Mouse (Mus musculus): Measurements from ENCODE around the gene Ash1l.
A peak's percentile ranks its signal among the peaks of the same experiment; 100 is the strongest.

The Ash1l gene

DNA sequence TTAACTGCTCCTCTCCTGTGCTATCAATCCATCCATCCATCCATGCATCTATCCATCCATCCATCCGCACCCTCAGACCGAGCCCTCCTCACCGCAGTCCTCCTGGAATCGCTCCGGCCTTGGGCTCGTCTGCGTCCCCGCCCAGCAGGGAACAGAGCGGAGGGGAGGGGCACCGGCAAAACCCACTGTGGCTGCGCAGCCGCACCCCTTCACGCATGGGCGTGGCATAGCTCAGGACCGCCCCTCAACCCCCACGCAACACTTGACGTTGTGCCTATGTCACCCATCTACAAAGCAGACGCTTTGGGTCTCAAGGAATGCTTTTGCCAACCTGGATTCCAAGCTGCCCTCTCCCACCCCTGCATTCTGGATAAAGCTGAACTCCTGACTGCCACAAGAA, 142.8 kb downstream of the Ash1l start, which contains the start of gene Rusc1:
Gene Rusc1 (minus strand): TSS at position 137 of the 400 bp plus-strand sequence.
- DNase-seq, result peak; percentile 63

DNA sequence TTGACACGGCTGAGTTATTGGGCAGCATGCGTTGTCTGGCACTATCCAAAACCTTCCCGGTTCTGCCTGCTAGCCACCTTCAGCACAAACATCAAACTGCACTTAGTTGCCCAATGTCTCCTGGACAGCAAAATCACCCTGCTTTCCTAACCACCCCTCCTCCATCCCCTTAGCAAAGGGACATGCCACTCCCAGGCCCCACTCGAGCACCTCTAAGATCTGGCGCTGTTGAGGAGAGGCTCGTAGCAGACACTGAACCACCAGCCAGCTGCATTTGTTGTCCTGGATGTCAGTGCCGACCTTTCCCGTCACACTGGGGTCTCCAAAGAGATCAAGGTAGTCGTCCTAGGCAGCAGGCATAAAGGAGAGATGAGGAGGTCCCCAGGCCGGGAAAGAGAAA, 143.6 kb downstream of the Ash1l start:
- no peak for DNase-seq

DNA sequence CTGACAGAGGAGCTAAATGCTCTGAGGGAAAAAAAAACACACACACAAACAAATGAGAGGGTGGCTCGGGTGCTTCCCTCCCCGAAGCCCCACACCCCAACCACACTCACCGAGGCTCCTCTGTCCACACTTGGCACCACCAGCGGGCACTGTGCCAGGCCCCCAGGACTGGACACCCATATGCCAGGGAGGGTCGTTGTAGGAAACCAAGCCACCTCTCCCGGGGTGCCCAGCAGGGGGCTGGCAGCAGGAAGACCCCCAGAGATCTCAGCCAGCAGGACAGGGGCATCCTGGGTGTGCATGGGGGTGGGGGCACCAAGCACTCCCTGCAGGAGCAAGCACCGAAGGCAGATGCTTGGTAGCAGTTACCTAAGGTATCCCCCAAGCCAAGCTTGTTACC, 150.4 kb downstream of the Ash1l start, which contains the start of gene Gm43738:
Gene Gm43738 (minus strand): TSS at position 289 of the 400 bp plus-strand sequence.
- DNase-seq, result no peak

DNA sequence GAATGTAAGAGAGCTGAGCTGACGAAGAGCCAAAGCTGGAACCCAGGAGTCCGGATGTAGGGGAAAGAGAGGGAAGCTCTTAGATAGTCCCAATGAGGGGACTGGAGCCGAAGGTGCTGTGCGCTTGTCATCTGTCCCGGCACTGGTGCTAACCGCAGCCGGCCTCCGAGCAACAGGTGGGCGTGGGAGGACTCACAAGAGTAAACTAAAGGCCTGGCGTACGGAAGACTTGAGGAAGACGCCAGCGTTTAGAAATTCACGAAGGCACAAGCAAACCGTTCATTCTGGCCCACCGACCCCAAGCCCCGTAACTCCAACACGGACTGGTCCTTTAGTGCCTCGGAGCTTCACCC, 151.0 kb downstream of the Ash1l start:
- DNase-seq, result no peak

DNA sequence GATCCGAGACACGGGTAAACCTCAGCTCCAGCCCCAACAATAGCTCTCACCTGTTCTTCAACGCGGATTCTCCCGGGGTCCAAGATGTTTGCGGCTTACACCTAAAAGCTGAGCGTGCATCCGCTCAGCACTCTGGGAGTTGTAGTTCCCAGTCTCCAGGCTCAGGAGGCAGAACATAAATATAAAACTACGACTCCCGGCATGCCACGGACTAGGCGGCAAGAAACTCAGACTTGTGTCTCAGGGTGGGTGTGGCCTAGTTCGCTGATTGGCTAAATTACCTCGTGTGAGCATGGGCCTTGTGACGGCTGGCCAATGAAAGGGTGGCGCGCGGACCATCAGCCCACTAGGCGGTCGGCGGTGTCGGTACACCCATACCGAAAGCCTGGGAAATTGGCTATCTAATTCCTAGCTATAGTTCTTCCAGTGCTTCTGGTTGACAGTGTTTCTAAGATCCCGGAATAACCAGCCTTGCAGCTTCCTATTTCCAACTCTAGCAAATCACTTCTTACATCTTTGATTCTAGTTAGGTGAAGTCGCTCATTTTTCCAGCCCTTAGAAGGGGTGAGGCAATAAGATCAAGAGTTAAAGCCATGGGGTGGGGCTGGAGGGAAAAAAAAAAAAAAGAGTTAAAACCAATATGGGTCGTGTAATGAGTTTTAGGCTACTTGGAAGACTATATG, 151.5 kb downstream of the Ash1l start, which contains the start of gene Fdps:
Gene Fdps (minus strand): TSS at position 148 of the 683 bp plus-strand sequence.
- DNase-seq, result peak; percentile 92

DNA sequence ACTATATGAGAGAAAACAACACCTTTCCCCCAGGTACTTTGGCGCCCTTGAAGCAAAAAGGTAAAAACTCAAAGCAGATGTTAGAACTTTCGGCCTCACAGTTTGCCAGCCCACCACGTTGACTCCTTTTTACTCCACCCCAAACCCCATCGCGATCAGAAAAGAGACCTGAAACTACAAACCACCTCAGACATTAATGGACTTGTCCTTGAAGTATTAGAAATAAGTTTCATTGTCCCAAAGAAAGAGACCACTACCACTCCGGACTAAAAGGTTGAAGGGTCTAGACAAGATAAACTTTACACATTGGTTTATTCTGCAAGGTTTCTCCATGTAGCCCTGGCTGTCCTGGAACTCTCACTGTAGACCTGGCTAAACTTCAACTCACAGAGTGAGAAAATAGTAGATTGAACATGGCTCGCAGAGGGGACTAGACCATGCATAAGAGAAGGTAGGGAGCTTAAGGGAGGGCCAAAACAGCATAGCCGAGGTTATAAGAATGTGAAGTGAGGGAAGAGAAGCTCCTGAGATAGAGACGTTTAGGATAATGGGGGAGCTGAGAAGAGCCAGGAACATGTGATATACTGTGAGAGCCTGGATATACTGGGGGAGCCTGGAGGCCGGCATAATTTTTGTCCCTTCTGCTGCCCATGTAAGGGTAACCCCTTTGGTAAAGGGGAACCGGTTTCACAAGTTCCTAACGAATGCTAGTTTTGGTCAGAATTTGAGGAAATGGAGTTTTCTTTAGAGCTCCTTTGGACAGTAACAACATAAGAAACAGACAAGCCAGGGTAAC, 152.3 kb downstream of the Ash1l start:
- no peak for DNase-seq

DNA sequence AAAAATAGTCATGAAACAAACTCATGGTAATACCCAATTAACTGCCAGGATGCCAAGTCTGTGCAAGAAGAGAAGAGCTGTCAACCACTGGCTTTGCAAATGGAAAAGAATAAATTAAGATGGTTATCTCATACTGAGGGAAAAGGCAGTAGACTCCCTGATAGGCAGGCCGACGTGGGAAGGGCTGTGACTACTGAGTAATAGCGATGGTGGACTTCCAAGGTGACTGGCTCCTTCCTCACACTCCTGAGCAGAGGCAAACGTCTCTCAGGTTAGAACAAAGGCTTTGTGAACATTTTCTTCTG, 152.8 kb downstream of the Ash1l start:
- DNase-seq, result no peak

DNA sequence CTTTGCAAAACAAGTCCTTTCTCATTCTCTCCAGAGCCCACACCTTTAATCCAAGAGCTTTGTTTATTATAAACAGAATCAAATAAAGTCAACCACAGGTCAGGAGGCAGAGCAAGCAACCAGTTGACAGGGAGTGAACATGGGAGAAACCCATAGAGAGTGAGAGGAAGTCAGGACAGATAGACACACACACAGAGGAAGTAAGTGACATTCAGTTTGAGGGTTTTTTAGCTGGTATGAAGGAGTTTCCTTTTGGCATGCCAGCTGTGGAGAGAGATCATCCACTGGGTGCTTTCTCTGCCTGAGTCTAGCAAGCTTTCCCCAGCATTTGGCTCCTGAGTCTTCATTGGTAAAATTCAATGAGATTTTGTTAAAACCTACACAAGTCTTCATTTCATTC, 156.5 kb downstream of the Ash1l start:
- DNase-seq, result no peak

DNA sequence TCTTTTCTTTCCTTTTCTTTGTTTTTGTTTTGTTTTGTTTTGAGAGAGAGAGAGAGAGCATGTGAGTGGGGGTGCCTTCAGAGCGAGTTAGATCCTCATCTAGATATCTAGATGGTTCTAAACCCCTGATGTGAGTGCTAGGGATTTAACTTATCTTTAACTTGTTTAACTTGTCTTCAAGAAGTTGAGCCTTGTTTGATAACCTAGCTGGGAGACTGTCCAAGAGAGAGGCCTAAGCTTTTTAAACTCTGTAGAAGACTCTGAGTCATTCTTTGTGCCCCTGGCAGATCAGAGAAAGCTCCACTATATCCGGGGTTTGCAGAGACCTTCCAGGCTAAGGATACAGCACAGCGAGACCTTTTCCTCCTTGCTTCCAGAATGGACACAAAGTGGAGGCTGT, 157.1 kb downstream of the Ash1l start:
- DNase-seq, result no peak

DNA sequence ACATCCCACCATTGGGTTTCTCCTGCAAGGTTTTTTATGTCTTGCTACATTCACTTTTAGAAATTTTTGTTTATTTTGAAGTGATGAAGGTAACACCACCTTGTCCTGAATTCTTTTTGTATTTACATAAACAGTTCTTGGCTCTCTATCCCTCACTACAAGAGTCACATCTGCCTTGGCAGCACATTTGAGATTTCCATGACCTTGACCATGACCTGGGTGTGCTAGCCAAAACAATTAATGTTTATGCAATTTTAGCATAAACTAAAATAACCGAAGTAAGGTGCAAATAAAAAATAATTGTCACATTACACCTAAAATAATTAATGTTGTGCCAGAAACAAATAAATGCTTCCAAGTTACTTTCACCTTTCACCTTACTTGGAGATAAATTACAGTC, 157.7 kb downstream of the Ash1l start:
- DNase-seq, result no peak

DNA sequence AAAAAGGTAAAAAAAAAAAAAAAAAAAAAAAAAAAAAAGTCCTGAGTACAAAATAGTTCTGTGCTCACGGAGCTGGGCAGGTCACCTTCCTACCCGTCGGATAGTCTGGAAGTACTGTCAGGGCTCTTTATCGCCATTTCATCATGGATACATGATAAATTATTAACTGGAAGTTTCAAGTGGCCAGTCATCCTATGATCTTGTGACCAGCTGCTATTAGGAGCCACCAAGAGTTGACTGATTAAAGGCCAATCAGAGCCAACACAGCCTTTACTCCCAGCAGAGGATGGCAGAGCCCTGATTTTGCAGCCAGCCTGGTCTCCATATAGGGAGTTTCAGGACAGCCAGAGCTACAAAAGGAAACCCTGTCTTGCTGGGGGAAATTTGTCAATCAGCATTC, 162.6 kb downstream of the Ash1l start:
- DNase-seq, result no peak

DNA sequence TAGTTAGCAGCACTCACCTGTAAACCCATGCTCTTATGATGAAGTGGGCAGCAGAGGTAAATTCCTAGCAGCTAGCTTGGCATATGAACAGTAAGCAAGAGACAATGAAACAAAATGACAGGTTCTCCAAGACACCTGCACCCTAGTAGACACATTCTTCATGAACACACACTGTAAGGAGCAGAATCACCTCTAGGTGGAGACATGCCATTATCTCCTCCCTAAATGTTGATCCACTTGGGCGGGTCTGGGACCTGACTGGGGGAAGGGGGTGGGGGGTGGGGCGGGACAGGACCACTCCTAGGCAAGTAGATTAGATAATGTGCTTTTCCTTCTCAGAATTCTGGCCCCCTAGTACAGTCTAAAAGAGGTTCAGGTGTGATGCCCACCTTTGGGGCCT, 165.1 kb downstream of the Ash1l start:
- peak; percentile 42 for DNase-seq

DNA sequence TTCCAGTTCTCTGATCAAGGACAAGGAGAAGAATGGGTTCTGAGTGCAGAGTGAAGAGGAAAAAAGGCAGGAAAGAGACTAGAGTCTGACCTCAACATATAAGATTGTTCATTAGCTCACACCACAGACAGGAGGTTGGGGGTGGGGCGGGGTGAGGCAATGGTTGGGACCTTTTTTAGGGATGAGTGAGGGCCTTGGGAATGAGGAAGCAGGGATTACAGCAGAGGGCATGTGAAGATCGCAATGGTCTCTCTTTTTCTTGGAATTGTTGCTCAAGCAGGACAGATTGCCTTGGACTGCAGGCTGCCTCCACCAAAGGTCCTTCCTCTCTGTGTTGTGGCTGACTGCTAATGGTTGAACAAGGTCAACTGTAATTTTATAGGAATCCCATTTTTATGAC, 172.9 kb downstream of the Ash1l start:
- DNase-seq, result no peak

DNA sequence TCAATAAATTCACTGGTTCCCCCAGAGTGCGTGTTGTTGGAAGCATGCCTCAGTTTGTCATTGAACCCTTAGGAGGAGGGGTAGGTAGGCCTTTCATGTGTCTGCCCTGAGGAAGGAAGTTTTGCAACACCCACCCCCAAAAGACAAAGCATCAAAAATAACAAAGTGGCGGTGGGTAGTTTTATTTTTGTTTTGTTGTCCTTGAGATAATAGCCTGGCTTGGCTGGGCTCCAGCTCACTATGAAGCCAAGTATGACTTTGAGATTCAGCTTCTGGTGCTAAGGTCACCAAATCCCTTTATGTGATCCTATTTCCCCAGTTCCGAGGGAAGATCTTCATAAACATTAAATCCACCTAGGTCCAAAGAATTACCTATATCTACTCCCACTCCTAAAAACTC, 173.8 kb downstream of the Ash1l start:
- DNase-seq, result no peak

DNA sequence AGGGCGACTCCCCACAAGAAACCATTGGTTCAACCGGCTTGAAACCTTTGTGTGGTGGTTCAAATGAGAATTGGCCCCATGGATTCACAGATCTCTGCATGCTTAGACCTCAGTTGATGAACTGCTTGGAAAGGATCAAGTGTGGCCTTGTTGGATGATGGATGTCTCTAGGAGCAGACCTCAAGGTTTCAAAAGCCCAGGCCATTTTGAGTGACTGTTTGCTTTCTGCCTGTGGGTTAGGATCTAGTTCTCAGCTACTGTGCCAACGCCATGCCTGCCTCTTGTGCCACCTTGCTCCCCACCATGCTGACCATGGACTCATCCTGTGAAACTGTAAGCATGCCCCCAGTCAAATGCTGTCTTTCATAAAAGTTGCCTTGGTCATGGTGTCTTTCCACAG, 175.6 kb downstream of the Ash1l start:
- no peak for DNase-seq
